Mouse (Mus musculus) neural tube, embryonic 13.5 days (tissue): ENCODE data around the gene Pom121. TPM values are rescaled to one million over a fixed set of nuclear protein-coding genes. Genes with fewer than 3 reads are reported as not detected.

Experiments used
- ATAC-seq: fragments of 200-750 bp; cut with Nextera tagmentation; 2 replicates; pipeline ENCODE4 v1.8.0; 2017; ENCODE audit warnings: low read depth, mild to moderate bottlenecking, moderate TSS enrichment, moderate library complexity
- H3K27ac ChIP-seq: fragments of 300-500 bp; sonication (generic); replicated peaks from 2 replicates; pipeline ENCODE4 v1.5.1; 2015; ENCODE audit warnings: moderate library complexity, mild to moderate bottlenecking, inconsistent platforms
- H3K27me3 ChIP-seq: fragments of 300-500 bp; sonication (generic); 2 replicates; pipeline ENCODE4 v1.6.1; 2015; ENCODE audit warnings: mild to moderate bottlenecking, inconsistent platforms
- H3K36me3 ChIP-seq: fragments of 300-500 bp; sonication (generic); 2 replicates; pipeline ENCODE4 v1.6.1; 2015; ENCODE audit warnings: mild to moderate bottlenecking, inconsistent platforms
- H3K4me1 ChIP-seq: fragments of 300-500 bp; sonication (generic); replicated peaks from 2 replicates; pipeline ENCODE4 v1.6.1; 2015; ENCODE audit warnings: inconsistent platforms
- H3K4me2 ChIP-seq: fragments of 300-500 bp; sonication (generic); 2 replicates; pipeline ENCODE4 v1.6.1; 2015; ENCODE audit warnings: inconsistent platforms, mild to moderate bottlenecking, moderate library complexity
- H3K4me3 ChIP-seq: fragments of 300-500 bp; sonication (generic); 2 replicates; pipeline ENCODE4 v1.5.1; 2015; ENCODE audit warnings: mild to moderate bottlenecking, inconsistent platforms
- H3K9ac ChIP-seq: fragments of 300-500 bp; sonication (generic); 2 replicates; pipeline ENCODE4 v1.6.1; 2015; ENCODE audit warnings: moderate library complexity, mild to moderate bottlenecking, inconsistent platforms
- H3K9me3 ChIP-seq: fragments of 300-500 bp; sonication (generic); 2 replicates; pipeline ENCODE4 v1.6.1; 2016; ENCODE audit warnings: inconsistent platforms
- WGBS: fragments of 180-500 bp; shearing (Covaris S2); methylation state at CpG from one replicate; pipeline ENCODE4 v1.1.7; 2015; 5-methylcytosine and 5-hydroxymethylcytosine counted together
- microRNA-seq: library from miRNA; unstranded; fragments of <30 nt; microRNA quantifications from one replicate; pipeline ENCODE4, GENCODE M21; 2016
- polyA plus RNA-seq: library from polyadenylated mRNA; unstranded; fragments of >200 nt; fragmentation: Nextera tagmentation; extraction: Ambion mirVana; gene quantifications from 2 replicates; pipeline ENCODE4 v1.2.1, GENCODE M21; 2015

Gene Pom121
- polyA plus RNA-seq, 1 experiment from 2014 or later, result 10.8 TPM

DNA sequence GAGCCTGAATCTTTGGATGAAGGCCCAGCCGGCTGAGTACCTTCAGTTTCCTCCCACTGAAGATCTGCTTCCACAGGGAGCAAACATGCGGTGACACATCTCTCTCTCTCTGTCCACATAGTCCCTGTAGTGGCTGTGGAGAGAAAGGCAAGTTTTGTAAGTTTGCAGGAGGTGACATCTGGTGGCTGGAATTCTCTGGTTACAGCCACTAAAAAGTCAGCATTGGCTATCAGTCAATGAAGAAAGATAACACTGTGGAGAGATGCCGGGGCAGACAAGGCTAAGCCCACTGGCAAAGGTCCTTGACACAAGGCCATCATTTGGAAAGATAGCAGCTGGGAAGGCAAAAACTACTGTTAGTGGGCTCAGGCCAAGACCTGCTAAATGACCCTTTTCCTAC is 56.8 kb downstream of the Pom121 start:
- Histone ChIP-seq H3K4me2 (no peak overlapping the region), H3K27me3 (no peaks in the 10 kb centered on the region; the same call in 1 of the 2 replicates), H3K9me3 (no peaks in the 10 kb centered on the region), H3K9ac (no peak overlapping the region; the same call in 1 of the 2 replicates), H3K36me3 (no peaks in the 10 kb centered on the region), H3K4me1 (no peaks in the 10 kb centered on the region), H3K27ac (no peak overlapping the region), H3K4me3 (no peak overlapping the region)
- no peak for ATAC-seq
- WGBS, result 79% methylated on average over 3 of the region's 3 CpGs

DNA sequence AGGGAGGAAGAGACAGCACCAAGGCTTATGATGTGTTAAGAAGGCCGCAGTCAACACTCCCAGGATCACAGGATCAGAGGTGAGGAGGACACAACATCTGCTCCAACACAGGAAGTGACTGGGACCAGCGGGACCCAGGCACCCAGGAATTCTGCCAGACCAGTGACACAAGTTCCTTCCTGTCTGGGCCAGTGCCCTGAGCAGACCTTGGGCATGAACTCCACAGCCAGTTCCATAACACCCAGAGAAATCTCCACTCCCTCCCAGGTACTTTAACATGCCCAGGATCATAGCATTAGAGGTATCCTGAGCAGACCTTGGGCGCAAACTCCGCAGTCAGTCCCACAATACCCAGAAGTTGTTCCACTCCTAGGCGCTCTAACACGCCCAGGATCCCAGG is 63.2 kb downstream of the Pom121 start:
- H3K4me2 ChIP-seq, result no peak overlapping the region
- no peak overlapping the region for H3K9ac ChIP-seq
- H3K4me3 ChIP-seq, result no peak overlapping the region
- H3K27ac ChIP-seq, result no peak overlapping the region
- H3K4me1 ChIP-seq, result no peaks in the 10 kb centered on the region
- ATAC-seq, result no peak
- no peaks in the 10 kb centered on the region for H3K36me3 ChIP-seq
- no peaks in the 10 kb centered on the region for H3K27me3 ChIP-seq
- H3K9me3 ChIP-seq, result no peaks in the 10 kb centered on the region
- WGBS, result 90% methylated on average over 6 of the region's 6 CpGs

DNA sequence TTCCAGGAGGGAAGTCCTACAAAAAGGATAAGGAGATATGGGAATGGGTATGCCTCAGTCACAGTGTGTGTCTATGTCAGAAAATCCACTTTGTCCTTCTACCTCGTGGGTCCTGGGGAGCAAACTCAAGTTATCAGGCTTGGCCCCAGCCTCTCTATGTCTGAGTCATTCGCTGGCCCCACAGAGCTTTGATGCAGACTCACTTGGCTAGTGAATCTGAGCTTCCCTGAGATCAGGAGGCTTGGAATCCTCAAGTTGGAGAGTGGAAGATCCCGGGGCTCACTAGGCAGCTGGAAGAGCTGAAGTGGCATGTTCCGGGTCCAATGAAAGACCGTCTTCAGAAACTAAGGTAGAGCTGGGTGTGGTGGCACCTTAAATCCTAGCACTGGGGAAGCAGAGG is 64.1 kb downstream of the Pom121 start:
- H3K4me2 ChIP-seq, result no peak overlapping the region
- H3K27ac ChIP-seq, result no peak overlapping the region
- 86% methylated on average over 5 of the region's 5 CpGs for WGBS
- H3K27me3 ChIP-seq, result no peaks in the 10 kb centered on the region
- ATAC-seq, result no peak
- H3K9ac ChIP-seq, result no peak overlapping the region
- no peaks in the 10 kb centered on the region for H3K36me3 ChIP-seq
- H3K4me3 ChIP-seq, result no peak overlapping the region
- no peaks in the 10 kb centered on the region for H3K9me3 ChIP-seq
- H3K4me1 ChIP-seq, result no peaks in the 10 kb centered on the region

DNA sequence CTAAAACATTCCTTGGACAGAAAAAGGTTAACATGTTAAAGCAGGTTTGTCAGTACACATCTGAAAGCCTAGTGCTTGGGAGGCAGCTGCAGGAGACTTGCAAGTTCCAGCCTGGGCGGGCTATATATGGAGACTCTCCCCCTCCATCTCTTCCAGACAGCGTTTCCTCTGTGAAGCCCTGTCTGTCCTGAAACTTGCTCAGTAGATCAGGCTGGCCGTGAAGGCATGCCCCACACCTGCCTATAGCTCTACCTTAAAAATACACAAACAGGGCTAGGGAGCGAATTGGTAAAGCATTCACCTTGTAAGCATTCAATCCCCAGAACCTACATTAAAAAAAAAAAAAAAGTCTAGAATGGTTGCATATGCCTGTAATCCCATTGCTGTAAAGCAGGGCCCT is 64.9 kb downstream of the Pom121 start:
- Histone ChIP-seq H3K27me3 (no peaks in the 10 kb centered on the region), H3K4me1 (no peaks in the 10 kb centered on the region), H3K4me3 (no peak overlapping the region), H3K9ac (no peak overlapping the region), H3K36me3 (no peaks in the 10 kb centered on the region), H3K4me2 (no peak overlapping the region), H3K27ac (no peak overlapping the region), H3K9me3 (no peaks in the 10 kb centered on the region)
- WGBS, result 84% methylated on average over 4 of the region's 4 CpGs
- ATAC-seq, result no peak

Small RNA genes within 50 kb of the gene (microRNA-seq; reads per million reads assigned to microRNA genes)
- not detected for gene Mir7033

Other genes with a start within 250 kb of the Pom121 start
- 15.9 and 18.5 TPM in 2 replicates for gene Tbl2, start 244.9 kb downstream of the Pom121 start, polyA plus RNA-seq
- gene Bcl7b, start 226.3 kb downstream of the Pom121 start, polyA plus RNA-seq, result 49.2 and 50.0 TPM in 2 replicates
- 32.0 and 35.9 TPM in 2 replicates for gene Baz1b, start 207.3 kb downstream of the Pom121 start, polyA plus RNA-seq
- 11.6 and 12.1 TPM in 2 replicates for gene Fzd9, start 143.3 kb downstream of the Pom121 start, polyA plus RNA-seq
- 0.15 TPM in 1 of 2 replicates, not detected in the other for gene Fkbp6, start 44.5 kb downstream of the Pom121 start, polyA plus RNA-seq
- gene Trim50, start 41.3 kb downstream of the Pom121 start, polyA plus RNA-seq, result not detected in 2 replicates
- 27.2 and 31.9 TPM in 2 replicates for gene Nsun5, start 24.6 kb downstream of the Pom121 start, polyA plus RNA-seq
- gene Hip1, start 150.6 kb upstream of the Pom121 start, polyA plus RNA-seq, result 48.3 and 48.6 TPM in 2 replicates
- not detected in 2 replicates for gene Ccl26, start 169.0 kb upstream of the Pom121 start, polyA plus RNA-seq
- gene Ccl24, start 178.5 kb upstream of the Pom121 start, polyA plus RNA-seq, result 3.1 and 3.4 TPM in 2 replicates
- gene Rhbdd2, start 238.1 kb upstream of the Pom121 start, polyA plus RNA-seq, result 69.0 and 82.2 TPM in 2 replicates